Mouse (Mus musculus) limb, embryonic 15.5 days (tissue): ENCODE data around the gene Ptpn14. TPM values are rescaled to one million over a fixed set of nuclear protein-coding genes. Genes with fewer than 3 reads are reported as not detected.
A peak's percentile ranks its signal among the peaks of the same experiment; 100 is the strongest.

Experiments
- ATAC-seq: fragments of 200-750 bp; cut with Nextera tagmentation; 2 replicates; pipeline ENCODE4 v1.8.0; 2017; ENCODE audit warnings: low read depth, moderate TSS enrichment; ENCODE audit not compliant: insufficient number of reproducible peaks, low FRiP score, low TSS enrichment
- H3K27ac ChIP-seq: fragments of 300-500 bp; sonication (generic); 2 replicates; pipeline ENCODE4 v1.5.1; 2015; ENCODE audit warnings: moderate library complexity, mild to moderate bottlenecking, inconsistent platforms
- H3K27me3 ChIP-seq: fragments of 300-500 bp; sonication (generic); 2 replicates; pipeline ENCODE4 v1.6.1; 2015; ENCODE audit warnings: inconsistent platforms
- H3K36me3 ChIP-seq: fragments of 300-500 bp; sonication (generic); 2 replicates; pipeline ENCODE4 v1.6.1; 2015; ENCODE audit warnings: inconsistent platforms
- H3K4me1 ChIP-seq: fragments of 300-500 bp; sonication (generic); 2 replicates; pipeline ENCODE4 v1.6.1; 2015; ENCODE audit warnings: inconsistent platforms
- H3K4me2 ChIP-seq: fragments of 300-500 bp; sonication (generic); 2 replicates; pipeline ENCODE4 v1.6.1; 2015; ENCODE audit warnings: mild to moderate bottlenecking, inconsistent platforms
- H3K4me3 ChIP-seq: fragments of 300-500 bp; sonication (generic); 2 replicates; pipeline ENCODE4 v1.5.1; 2015; ENCODE audit warnings: mild to moderate bottlenecking, inconsistent platforms
- H3K9ac ChIP-seq: fragments of 300-500 bp; sonication (generic); 2 replicates; pipeline ENCODE4 v1.6.1; 2015; ENCODE audit warnings: inconsistent platforms
- H3K9me3 ChIP-seq: fragments of 300-500 bp; sonication (generic); 2 replicates; pipeline ENCODE4 v1.6.1; 2016; ENCODE audit warnings: inconsistent platforms
- WGBS: fragments of 180-500 bp; shearing (Covaris S2); methylation state at CpG from one replicate; pipeline ENCODE4 v1.1.7; 2015; 5-methylcytosine and 5-hydroxymethylcytosine counted together
- polyA plus RNA-seq: library from polyadenylated mRNA; unstranded; fragments of >200 nt; fragmentation: Nextera tagmentation; extraction: Ambion mirVana; gene quantifications from 2 replicates; pipeline ENCODE4 v1.2.1, GENCODE M21; 2015

Ptpn14 gene
- polyA plus RNA-seq, 1 experiment from 2014 or later = 11.8 TPM

DNA sequence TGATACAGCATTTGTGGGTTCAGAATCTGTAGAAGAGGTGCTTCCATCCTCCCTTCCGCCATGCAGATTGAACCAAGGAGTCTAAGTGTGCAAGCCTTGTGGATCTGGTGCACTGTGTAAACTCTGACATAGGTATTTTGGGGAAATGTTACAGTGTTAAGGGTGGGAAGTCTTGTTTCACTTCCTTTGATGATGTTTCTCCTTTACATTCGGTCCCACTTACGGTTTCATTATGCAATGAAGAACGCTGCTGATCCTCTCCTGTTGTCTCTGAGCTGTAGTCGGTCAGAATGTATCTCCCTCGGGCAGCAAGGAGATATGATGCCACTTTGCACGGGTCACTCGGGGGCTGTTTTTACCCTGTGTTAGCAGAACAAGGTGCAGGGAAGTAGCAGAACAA lies 143.6 kb downstream of the Ptpn14 start:
- no peaks in the 10 kb centered on the region for H3K9me3 ChIP-seq
- H3K4me1 ChIP-seq = peaks cover 37% of the 10 kb centered on the region
- no peak overlapping the region for H3K4me3 ChIP-seq
- no peak overlapping the region for H3K4me2 ChIP-seq
- 90% methylated on average over 8 of the region's 8 CpGs for WGBS
- H3K9ac ChIP-seq = no peak overlapping the region
- H3K27me3 ChIP-seq = no peaks in the 10 kb centered on the region
- H3K27ac ChIP-seq = no peak overlapping the region
- no peak for ATAC-seq
- peaks cover 50% of the 10 kb centered on the region for H3K36me3 ChIP-seq

DNA sequence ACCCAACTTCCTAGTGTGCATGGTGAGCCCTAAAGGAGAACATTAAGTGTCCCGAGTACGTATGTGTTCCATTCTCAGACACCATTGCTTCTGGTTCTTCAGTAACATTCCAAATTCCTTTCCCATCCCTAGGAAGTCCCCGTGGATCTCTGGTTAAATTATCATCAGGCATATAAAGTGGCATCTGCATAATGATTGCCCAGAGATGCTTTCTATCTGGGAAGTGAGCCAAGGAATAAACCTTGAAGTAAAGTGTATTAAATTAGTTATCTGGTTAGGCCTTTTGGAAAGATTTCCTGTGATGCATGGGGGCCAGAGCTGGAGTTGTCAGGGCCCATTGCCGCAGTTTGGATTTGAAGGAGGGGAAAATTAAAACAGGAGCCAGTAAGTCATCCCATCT lies 144.0 kb downstream of the Ptpn14 start:
- Histone ChIP-seq H3K27ac (no peak overlapping the region), H3K27me3 (no peaks in the 10 kb centered on the region), H3K36me3 (peaks cover 46% of the 10 kb centered on the region), H3K4me3 (no peak overlapping the region), H3K9me3 (no peaks in the 10 kb centered on the region), H3K9ac (no peak overlapping the region), H3K4me2 (no peak overlapping the region), H3K4me1 (peaks cover 35% of the 10 kb centered on the region)
- no peak for ATAC-seq
- WGBS = 64% methylated on average over 4 of the region's 4 CpGs

DNA sequence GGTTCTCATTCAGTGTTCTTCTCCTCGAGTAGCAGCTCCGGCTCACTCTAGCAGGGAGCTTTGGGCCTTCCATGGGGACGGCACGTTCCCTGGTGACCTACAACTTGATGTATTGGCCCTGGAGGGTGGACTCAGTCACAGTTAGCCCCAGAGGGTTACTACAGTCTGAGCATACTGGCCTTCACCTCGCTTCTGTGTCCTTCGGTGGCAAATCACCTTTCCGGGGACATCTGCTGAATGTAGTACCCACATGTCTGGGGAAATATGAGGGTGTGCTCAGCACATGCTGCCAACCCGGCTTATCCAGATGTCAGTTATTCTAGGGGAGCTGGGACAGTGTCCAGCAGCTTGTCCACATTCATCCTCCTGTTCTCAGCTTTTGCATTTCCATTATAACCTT lies 145.5 kb downstream of the Ptpn14 start:
- WGBS = 73% methylated on average over 8 of the region's 8 CpGs
- no peaks in the 10 kb centered on the region for H3K27me3 ChIP-seq
- H3K4me2 ChIP-seq = no peak overlapping the region
- H3K36me3 ChIP-seq = peaks cover 45% of the 10 kb centered on the region
- H3K9me3 ChIP-seq = no peaks in the 10 kb centered on the region
- H3K9ac ChIP-seq = no peak overlapping the region
- H3K27ac ChIP-seq = no peak overlapping the region
- peaks cover 31% of the 10 kb centered on the region for H3K4me1 ChIP-seq
- ATAC-seq = no peak; the same call in 1 of the 2 replicates
- H3K4me3 ChIP-seq = no peak overlapping the region

DNA sequence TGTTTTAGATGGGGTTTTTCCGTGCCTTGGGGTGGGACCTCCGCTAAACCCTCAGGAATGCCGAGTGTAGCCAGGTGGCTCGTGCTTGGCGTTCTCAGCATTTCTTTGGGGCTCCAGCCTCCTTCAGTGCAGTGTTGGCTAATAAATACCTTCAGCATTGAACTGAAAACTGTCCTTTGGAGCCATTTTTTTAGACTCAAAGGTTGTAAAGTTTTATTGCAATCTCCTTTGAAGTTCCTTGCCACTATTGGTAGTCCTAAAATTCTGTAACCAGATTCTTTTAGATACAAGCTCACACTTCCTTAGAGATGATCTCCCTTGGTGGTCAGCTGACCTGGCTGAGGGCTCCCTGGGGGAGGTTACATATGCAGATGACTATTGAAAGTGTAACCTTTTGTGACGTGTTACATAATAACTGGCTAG lies 147.4 kb downstream of the Ptpn14 start:
- Histone ChIP-seq H3K4me1 (peaks cover 41% of the 10 kb centered on the region), H3K4me2 (no peak overlapping the region), H3K4me3 (no peak overlapping the region), H3K9ac (no peak overlapping the region), H3K27me3 (no peaks in the 10 kb centered on the region), H3K36me3 (peaks cover 37% of the 10 kb centered on the region), H3K9me3 (no peaks in the 10 kb centered on the region), H3K27ac (no peak overlapping the region)
- ATAC-seq = no peak
- WGBS = 10% methylated on average over 6 of the region's 6 CpGs

- no peak for ATAC-seq
These were observed 148.1 kb downstream of the Ptpn14 start for GRCm38 (mm10) chr1:189876162-189876561.

DNA sequence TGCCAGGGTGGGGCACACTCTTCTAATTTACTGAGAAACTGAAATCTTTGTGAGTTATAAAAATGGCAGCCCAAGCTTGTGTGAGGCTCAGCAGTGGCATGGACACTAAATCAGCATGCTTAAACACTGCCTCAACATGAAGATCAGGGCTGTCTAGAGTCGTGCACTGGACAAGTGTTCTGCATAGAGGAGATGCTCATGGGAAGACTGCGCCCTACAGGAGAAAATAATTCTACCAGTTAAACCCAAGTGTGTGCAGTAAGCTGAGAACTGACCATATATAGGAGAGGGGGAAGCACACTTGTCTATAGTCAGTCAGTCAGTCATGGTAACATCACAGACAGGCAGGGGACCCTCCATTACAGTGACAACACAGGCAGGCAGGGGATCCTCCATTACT lies 151.1 kb downstream of the Ptpn14 start:
- no peaks in the 10 kb centered on the region for H3K9me3 ChIP-seq
- H3K27ac ChIP-seq = peak overlapping the region; percentile 65
- no peak overlapping the region for H3K4me2 ChIP-seq
- H3K36me3 ChIP-seq = peaks cover 9% of the 10 kb centered on the region; the same call in 1 of the 2 replicates
- peaks cover 46% of the 10 kb centered on the region for H3K4me1 ChIP-seq
- WGBS = 50% methylated on average over 2 of the region's 2 CpGs
- H3K9ac ChIP-seq = no peak overlapping the region
- no peak overlapping the region for H3K4me3 ChIP-seq
- H3K27me3 ChIP-seq = no peaks in the 10 kb centered on the region
- ATAC-seq = no peak

More at GRCm38 (mm10) chr1:189876162-189876561, 148.1 kb downstream of the Ptpn14 start:
- Histone ChIP-seq H3K27ac (no peak overlapping the region), H3K4me2 (no peak overlapping the region), H3K9ac (no peak overlapping the region), H3K36me3 (peaks cover 34% of the 10 kb centered on the region; the same call in 1 of the 2 replicates), H3K4me3 (no peak overlapping the region), H3K9me3 (no peaks in the 10 kb centered on the region), H3K27me3 (no peaks in the 10 kb centered on the region), H3K4me1 (peaks cover 45% of the 10 kb centered on the region)
- WGBS = 52% methylated on average over 8 of the region's 8 CpGs

DNA sequence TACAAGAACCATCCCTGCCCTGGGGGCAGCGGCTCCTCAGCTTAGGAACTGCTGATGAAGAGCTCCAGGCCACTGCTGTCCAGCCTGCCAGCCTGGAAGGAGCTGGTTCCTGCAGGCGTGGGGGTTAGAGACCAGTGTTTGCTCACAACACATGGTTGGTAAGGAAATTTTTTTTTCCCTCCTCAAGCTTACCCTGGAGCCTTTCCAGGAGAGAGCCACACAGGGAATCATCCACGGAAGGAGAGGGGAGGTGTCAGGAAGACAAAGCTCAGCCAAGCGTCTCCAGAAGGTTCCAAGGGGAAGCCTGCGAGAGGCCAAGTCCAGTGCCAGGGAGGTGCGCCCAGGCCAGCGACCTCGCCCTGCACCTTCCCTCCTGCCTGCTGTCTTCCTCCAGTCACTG lies 151.9 kb downstream of the Ptpn14 start:
- H3K27ac ChIP-seq = peak overlapping the region; percentile 65
- 64% methylated on average over 8 of the region's 8 CpGs for WGBS
- H3K9me3 ChIP-seq = no peaks in the 10 kb centered on the region
- H3K36me3 ChIP-seq = peaks cover 10% of the 10 kb centered on the region; the same call in 1 of the 2 replicates
- peaks cover 38% of the 10 kb centered on the region for H3K4me1 ChIP-seq
- no peaks in the 10 kb centered on the region for H3K27me3 ChIP-seq
- H3K4me3 ChIP-seq = no peak overlapping the region
- H3K4me2 ChIP-seq = no peak overlapping the region
- no peak overlapping the region for H3K9ac ChIP-seq
- ATAC-seq = no peak

DNA sequence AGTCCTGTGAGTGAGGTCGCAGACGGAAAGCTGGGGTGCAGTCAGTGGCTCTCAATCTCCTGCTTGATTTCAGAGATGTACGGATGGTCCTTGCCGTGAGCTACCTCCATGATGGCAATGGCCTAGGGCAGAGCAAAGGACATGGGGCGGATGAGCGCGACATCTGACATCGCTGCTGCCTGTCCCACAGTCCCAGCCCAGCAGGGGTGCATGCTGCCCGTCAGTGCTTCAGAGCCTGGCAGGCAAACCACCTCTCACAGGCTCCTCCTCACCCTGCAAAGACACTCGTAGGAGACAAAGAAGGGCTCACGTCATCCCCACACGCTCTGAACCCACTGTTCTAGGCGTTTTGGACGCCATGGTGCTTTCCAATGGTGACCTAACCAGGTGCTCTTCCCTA lies 152.7 kb downstream of the Ptpn14 start:
- no peak overlapping the region for H3K4me2 ChIP-seq
- no peaks in the 10 kb centered on the region for H3K27me3 ChIP-seq
- no peak for ATAC-seq
- H3K9me3 ChIP-seq = no peaks in the 10 kb centered on the region
- H3K9ac ChIP-seq = no peak overlapping the region
- peaks cover 15% of the 10 kb centered on the region; the same call in 1 of the 2 replicates for H3K36me3 ChIP-seq
- H3K27ac ChIP-seq = no peak overlapping the region
- 82% methylated on average over 14 of the region's 14 CpGs for WGBS
- H3K4me3 ChIP-seq = no peak overlapping the region
- H3K4me1 ChIP-seq = peaks cover 30% of the 10 kb centered on the region

- 58% methylated on average over 7 of the region's 7 CpGs for WGBS
- H3K9me3 ChIP-seq = no peaks in the 10 kb centered on the region
- peaks cover 23% of the 10 kb centered on the region for H3K4me1 ChIP-seq
- no peak overlapping the region for H3K4me3 ChIP-seq
- H3K27me3 ChIP-seq = no peaks in the 10 kb centered on the region
- no peak overlapping the region for H3K27ac ChIP-seq
- no peak for ATAC-seq
- no peak overlapping the region for H3K9ac ChIP-seq
- peaks cover 21% of the 10 kb centered on the region for H3K36me3 ChIP-seq
- H3K4me2 ChIP-seq = no peak overlapping the region
These were observed 154.8 kb downstream of the Ptpn14 start for GRCm38 (mm10) chr1:189882886-189883285.

- H3K36me3 ChIP-seq = peaks cover 28% of the 10 kb centered on the region
- no peak overlapping the region for H3K4me2 ChIP-seq
- no peak overlapping the region for H3K27ac ChIP-seq
- no peaks in the 10 kb centered on the region for H3K27me3 ChIP-seq
- H3K4me1 ChIP-seq = peaks cover 23% of the 10 kb centered on the region
- H3K4me3 ChIP-seq = no peak overlapping the region
- no peaks in the 10 kb centered on the region for H3K9me3 ChIP-seq
- WGBS = 45% methylated on average over 18 of the region's 18 CpGs
- H3K9ac ChIP-seq = no peak overlapping the region
- ATAC-seq = no peak
These were observed 155.6 kb downstream of the Ptpn14 start for GRCm38 (mm10) chr1:189883531-189884170.

DNA sequence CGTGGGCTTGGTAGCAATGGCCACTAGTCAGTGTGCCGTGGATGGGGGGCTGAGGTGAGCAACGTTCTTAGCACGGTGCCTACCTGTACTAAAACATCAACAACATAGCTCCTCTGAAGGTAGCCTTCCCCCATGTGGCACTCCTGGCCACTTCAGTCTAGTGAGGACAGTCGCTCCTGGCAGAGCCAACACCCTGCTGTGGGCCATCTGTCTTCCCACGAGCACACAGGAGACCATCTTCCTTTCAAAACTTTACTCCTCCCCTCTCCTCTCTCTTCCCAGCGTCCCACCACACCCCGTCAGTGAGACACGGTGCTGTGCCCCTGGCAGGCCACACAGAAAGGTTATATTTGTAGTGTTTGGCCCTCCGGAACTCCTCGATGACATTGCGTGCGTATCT lies 156.9 kb downstream of the Ptpn14 start:
- WGBS = 73% methylated on average over 13 of the region's 13 CpGs
- Histone ChIP-seq H3K9ac (no peak overlapping the region), H3K27me3 (no peaks in the 10 kb centered on the region), H3K36me3 (peaks cover 29% of the 10 kb centered on the region), H3K9me3 (no peaks in the 10 kb centered on the region), H3K4me1 (peaks cover 16% of the 10 kb centered on the region), H3K4me2 (no peak overlapping the region), H3K4me3 (no peak overlapping the region), H3K27ac (no peak overlapping the region)
- ATAC-seq = no peak

GRCm38 (mm10) chr1:189885975-189886374 lies 157.9 kb downstream of the Ptpn14 start:
- H3K27ac ChIP-seq = no peak overlapping the region
- H3K27me3 ChIP-seq = no peaks in the 10 kb centered on the region
- no peak overlapping the region for H3K4me3 ChIP-seq
- H3K9me3 ChIP-seq = no peaks in the 10 kb centered on the region
- H3K9ac ChIP-seq = no peak overlapping the region
- peaks cover 9% of the 10 kb centered on the region for H3K4me1 ChIP-seq
- H3K36me3 ChIP-seq = peaks cover 24% of the 10 kb centered on the region
- no peak overlapping the region for H3K4me2 ChIP-seq
- 86% methylated on average over 6 of the region's 6 CpGs for WGBS
- no peak for ATAC-seq
